Mouse (Mus musculus) right cerebral cortex, postnatal 36 days (tissue): ENCODE data around the gene Il10ra.

Source experiments
- DNase-seq, 2 experiments: peaks; one replicate each; pipeline ENCODE4 v3.0.0; 2022; ENCODE audit warnings: low spot score in 2 of 2, mixed read lengths in 1 of 2

The Il10ra gene

DNA sequence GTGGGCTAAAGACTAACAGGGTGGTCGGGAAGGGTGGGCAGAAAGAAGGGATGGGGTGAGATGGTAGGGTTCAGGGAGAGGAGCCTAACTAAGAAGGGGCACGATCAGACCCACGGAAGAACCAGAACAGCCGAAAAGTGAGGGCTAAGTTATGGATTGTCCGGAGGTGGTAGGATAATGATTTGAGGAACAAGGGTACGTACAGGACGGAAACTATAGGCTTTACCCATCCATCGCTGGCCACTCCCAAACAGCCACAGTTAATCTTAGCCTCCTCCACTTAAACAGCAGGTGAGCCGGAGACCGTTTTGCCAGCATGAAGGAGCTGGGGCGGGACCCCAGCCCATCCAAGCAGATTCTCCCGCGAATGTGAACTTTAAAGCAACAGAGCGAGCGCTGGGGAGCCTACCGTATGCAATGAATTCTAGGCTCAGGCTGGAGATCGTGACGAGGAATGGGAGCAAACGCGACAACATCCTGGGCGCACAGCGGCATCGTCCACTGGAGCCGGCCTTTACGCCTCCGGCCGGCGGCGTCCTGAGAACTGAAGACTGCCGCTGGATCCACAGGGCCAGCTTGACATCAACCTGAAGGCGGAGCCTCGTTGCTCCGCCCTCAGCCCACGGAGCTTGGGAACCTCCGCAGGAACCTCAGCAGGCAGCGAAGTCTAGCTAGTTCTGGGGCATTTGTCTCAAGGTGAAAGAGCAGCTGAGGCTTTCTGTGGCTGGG, at the start of gene Il10ra:
Il10ra (minus strand) TSS at position 553 of the 729 bp plus-strand sequence.
- peak; percentile 14 to 37 for DNase-seq

- no peak for DNase-seq
These were observed 48.7 kb upstream of the Il10ra start for GRCm38 (mm10) chr9:45317635-45318034.

DNA sequence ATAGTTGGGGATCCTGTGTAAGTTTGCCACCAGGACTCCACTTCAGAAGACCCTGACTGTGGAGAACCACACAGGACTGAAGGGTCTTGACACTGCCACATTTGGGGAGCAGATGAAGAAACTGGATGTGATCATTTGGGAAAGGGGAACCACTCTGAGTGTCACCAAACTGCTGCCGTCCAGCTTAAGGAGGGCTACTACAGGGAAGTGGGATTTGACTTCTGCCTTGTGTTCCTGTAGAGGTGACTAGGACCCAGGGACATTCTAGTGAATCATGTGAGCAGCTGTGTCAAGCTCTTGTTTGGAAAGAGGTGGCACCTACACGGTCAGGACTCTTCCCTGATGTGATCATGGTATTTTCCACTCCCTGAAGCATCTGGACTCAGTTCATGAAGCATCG, 45.0 kb upstream of the Il10ra start:
- DNase-seq: no peak

DNA sequence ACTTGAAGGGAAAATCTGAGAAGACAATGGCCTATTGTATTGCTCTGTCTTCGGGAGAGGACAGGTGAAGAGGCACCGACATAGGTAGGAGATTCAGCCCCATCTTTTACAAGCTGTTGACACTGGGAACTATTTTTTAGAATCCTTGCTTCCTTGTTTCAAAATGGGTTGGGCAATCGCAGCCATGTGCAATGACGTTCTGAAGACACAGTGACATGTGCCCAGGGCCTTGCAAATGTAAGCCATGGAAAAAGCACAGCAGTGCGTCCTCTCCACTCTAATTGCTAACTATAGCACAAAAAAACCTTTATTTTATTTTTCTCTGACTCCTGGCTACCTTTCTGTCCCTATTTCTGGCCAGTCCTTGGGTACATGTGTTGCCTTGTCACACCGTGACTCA, 42.9 kb upstream of the Il10ra start:
- no peak for DNase-seq

DNA sequence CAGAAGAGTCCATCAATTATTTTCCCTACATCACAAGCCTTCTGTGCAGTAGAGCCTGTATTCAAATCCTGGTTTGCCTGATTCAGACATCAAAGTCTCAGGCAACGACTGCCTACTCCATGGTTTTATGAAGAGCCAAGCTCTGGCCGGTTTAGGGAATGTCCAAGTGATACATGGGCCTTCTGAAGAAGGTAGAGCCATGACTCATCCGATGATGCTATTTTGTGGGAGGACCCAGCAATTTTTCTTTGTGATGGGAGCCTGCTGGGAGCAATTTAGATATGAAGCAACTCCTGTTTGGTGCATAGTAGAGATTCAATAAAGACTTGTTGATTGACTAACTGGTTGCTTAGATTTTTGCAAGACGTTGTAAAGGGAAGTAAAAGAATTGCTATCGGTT, 39.6 kb upstream of the Il10ra start:
- no peak for DNase-seq

DNA sequence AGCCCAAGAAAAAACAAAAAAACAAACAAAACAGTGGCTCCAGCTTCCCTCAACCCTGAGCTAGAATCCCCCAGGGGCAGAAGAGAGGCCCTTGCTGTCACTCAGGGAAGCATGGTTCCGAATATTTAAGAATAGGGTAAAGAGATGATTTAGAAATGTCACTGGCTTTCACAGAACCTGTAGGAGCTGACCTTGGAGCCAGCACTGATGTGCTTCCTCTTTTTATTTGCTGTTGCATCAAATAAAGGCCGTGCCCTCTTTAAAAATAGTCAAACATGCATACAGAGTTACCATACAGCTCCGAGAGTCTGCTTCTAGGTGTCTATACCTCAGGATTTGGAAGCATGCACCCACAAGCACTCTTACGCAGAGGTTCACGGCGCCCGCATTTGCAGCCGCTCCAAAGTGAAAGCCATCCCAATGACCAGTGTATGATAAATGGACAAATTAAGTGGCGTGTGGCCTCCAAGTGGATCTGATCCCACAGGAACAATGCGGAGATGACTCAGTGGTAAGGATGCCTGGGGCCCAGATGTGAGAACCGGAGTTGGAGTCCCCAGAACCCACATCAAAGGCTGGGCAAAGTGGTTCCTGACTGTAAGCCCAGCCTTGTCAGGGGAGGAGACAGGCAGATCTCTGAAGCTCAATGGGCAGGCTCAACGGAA, 37.9 kb upstream of the Il10ra start:
- DNase-seq: no peak

DNA sequence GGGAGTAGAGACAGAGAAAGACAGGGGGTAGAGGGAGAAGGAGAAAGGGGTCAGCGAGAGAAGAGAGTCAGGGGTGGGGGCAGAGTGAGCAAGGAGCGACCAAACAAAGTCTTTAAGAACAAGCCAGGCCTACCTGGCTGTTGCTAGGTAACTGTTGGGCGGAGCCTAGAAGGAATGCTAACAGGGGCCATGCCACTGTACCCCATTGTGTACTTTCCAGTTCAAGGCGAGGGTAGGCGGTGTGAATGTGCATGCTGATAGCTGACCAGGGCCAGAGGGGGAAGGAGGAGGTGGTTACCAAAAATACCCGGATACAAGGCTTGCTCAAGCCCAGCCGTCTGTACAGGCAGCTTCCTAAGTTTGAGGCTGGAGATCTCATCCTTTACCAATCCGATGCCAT, 32.8 kb upstream of the Il10ra start:
- DNase-seq: no peak

DNA sequence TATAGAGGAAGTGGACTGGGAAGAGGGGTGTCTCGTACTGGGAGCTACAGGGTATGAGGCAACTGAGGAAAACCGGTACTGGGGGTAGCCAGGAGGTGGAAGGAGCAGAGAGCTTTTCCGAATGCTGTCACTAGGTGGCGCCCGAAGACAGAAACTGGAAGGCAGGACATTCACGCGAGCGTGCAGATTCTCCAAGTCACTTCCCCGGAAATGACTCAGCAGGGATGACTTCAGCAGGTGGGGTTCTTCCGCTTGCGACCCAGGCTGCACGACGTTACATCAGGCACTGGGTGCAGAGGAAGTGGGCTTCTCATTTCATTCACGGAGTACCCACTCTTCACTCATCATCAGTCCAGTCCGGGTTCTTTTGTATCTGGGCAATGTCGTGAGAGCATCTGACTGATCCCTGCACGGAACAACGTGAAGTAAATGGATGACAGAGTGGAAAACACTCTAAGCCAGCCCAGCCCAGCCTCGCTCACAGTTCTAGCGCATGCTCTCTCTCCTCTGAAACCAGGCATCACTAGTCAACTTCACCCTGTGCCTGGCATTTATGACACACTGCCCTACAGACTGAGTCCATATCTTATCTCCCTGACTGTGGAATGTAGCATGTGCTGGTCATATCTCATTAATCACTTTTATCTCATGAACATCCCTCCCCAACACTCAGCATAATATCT, 31.6 kb upstream of the Il10ra start:
- peak; percentile 90 to 92 for DNase-seq

- DNase-seq: no peak
These were observed 30.5 kb upstream of the Il10ra start for GRCm38 (mm10) chr9:45299231-45300006.

GRCm38 (mm10) chr9:45294210-45295011, 25.5 kb upstream of the Il10ra start:
- no peak for DNase-seq

GRCm38 (mm10) chr9:45291481-45292168, 22.7 kb upstream of the Il10ra start:
- DNase-seq: no peak

GRCm38 (mm10) chr9:45282466-45282865, 13.5 kb upstream of the Il10ra start:
- DNase-seq: no peak

DNA sequence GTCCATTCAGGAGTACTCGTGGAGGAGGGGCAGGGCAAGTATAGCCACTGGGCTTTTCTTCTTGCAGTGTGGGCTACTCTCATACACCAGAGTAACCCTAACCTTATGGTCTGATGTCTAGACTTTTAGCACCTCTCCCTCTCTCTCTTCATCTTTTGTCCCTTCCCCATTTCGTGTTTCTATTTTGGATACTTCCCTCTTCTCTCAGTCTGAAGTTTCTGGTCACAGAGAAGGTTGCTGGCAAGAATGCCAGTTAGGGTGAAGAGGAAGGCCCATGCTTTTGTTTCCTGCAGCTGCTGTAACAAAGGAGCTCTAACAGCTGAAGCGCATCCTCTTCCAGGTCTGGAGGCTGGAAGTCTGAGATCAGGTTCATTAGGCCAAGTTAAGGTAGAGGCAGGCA, 11.9 kb upstream of the Il10ra start:
- no peak for DNase-seq

- DNase-seq: no peak
These were observed 11.1 kb upstream of the Il10ra start for GRCm38 (mm10) chr9:45280059-45280458.

DNA sequence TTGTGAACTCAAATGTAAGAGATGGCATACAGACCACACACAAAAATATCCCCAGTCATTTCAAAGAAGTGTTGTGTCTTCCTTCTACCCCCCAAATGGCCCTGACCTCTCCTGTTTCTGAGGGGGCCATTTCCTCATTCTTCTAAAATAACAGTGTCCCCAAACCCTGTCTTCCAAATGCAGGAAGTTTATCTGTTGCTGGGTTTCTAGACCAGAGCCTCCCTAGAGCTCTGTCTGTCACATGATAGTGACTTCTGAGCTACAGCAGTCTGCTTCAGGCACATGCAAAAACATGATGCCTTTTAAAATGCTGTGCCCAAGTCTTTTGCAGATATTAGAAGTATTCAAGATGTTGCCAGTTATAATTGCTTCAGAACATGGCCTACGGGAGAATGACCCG, 5.7 kb upstream of the Il10ra start:
- DNase-seq: no peak

DNA sequence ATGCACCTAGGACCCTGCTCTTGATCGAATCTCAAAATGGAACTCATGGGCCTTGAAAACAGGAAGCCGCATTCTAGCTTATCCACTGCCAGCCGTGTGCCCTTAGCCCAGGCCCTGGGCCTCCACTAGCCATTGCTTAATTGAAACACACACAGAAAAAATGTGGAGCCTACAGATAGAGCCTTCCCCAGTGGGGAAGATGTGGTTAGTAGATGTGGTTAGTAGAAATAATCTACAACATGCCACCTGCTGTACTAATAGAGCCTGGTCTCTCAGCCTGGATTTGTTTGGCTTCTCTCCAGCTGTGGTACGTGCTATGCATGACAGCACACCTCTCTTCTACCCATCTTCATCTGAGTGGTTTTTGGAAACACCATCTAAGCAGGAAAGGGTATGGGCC, 5.3 kb upstream of the Il10ra start:
- DNase-seq: no peak

- DNase-seq: no peak
These were observed 3.3 kb upstream of the Il10ra start for GRCm38 (mm10) chr9:45272213-45272612.

DNA sequence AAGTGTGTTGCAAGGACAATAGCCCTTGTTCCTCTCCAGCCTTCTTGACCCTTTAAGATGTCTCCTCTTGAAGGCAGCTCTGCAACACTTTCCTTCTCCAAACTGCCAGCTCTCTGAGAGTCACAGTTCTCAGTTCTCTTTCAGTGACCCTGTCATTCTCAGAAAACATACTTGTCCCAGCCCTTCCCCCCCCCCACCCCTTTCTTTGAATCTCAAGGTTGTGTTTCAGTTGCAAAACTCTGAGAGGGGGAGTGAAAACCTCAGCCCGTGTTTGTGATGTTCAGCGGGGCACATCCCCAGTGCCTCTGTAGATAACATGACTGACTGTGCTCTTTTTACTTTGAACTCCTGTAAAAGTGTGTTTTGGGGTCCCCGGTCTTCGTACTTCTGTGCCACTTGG, 870 bp downstream of the Il10ra start:
- DNase-seq: no peak

DNA sequence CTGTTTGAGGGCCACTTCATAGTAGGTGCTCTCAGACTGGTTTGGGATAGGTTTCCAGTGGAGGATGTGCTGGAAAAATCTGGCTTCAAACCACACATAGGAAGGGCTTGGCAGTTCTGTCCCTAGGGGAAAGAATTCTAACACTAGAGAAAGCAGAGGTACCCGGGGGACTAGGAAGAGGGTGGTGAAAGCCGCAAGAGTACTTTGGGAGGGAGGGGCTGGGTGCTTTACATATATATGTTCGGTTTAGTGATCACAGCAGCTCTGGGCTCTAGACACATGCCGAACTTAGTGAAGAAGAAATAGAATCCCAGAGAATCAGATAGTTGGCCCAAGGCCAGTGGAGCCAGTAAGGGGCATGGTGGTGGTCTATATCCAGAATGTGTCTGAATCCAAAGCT, 1.9 kb downstream of the Il10ra start:
- DNase-seq: no peak

GRCm38 (mm10) chr9:45261872-45262271, 7.1 kb downstream of the Il10ra start:
- DNase-seq: no peak

DNA sequence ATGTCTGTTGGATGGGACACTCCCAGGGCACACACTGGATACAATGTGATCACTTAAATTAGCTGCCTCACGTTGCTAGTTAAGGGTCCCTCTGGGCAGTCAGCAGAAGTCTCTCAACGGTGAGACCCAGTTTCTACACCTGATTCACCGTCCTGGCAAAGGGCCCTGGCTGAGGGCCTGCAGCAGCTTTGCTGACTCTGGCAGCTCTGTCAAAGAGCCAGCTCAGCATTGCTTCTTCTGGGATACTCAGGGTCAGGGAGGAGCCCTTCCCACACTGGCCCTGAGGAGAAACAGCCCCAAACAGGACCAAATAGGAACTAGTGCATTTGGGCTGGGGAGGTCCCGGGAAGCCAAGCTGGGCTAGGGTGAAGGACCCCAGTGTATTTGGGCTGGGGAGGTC, 7.5 kb downstream of the Il10ra start:
- no peak for DNase-seq
